Mouse (Mus musculus): ENCODE results near the gene Dnajc25.

GRCm38 (mm10) chr4:59069276-59069675 is 74.4 kb downstream of the Dnajc25 start:
- TF ChIP-seq CTCF (IDR thresholded peaks at IDR 0.05) = no peak
- TF ChIP-seq POLR2A (IDR thresholded peaks at IDR 0.05; ENCODE audit: insufficient read depth, low read depth, low read length) = no peak

All from heart, adult 2 months (tissue).